Mouse (Mus musculus): ENCODE measurements around the gene Ccnl2. TPM values are rescaled to one million over a fixed set of nuclear protein-coding genes. Genes with fewer than 3 reads are reported as not detected.

Ccnl2 gene
- polyA plus RNA-seq, 1 experiment from 2014 or later = 173 TPM

- no peak for ATAC-seq (ENCODE audit: low FRiP score)
- Histone ChIP-seq H3K27me3 (peaks cover 22% of the 10 kb centered on the region), H3K4me3 (peak overlapping the region; percentile 36; the same call in 1 of the 2 replicates), H3K4me2 (peak overlapping the region; percentile 60), H3K27ac (no peak overlapping the region), H3K4me1 (replicated peaks) (peaks cover 36% of the 10 kb centered on the region), H3K9me3 (no peaks in the 10 kb centered on the region), H3K36me3 (no peaks in the 10 kb centered on the region), H3K9ac (0 out of 2 replicates have a peak overlapping the region, but pooled peaks have one; percentile 8)
- WGBS = 35% methylated on average over 38 of the region's 38 CpGs
Measured at GRCm38 (mm10) chr4:155841651-155842270, 29.5 kb downstream of the Ccnl2 start.

GRCm38 (mm10) chr4:155843231-155843630 is 30.9 kb downstream of the Ccnl2 start:
- H3K27me3 ChIP-seq = peaks cover 22% of the 10 kb centered on the region
- no peak overlapping the region for H3K9ac ChIP-seq
- H3K4me1 ChIP-seq (replicated peaks) = peaks cover 43% of the 10 kb centered on the region
- H3K4me3 ChIP-seq = no peak overlapping the region
- 94% methylated on average over 5 of the region's 5 CpGs for WGBS
- ATAC-seq (ENCODE audit: low FRiP score) = no peak
- H3K9me3 ChIP-seq = no peaks in the 10 kb centered on the region
- no peak overlapping the region for H3K4me2 ChIP-seq
- H3K36me3 ChIP-seq = no peaks in the 10 kb centered on the region
- no peak overlapping the region for H3K27ac ChIP-seq

GRCm38 (mm10) chr4:155846871-155847578 is 34.7 kb downstream of the Ccnl2 start, which contains the start of gene Dvl1:
Gene Dvl1, plus strand, starts transcription at chr4:155847402.
- ATAC-seq (ENCODE audit: low FRiP score) = peak; percentile 87
- Histone ChIP-seq H3K27me3 (peaks cover 5% of the 10 kb centered on the region), H3K9me3 (no peaks in the 10 kb centered on the region), H3K9ac (peak within 1 kb of the TSS; percentile 95), H3K4me3 (peak within 1 kb of the TSS; percentile 92), H3K36me3 (no peaks in the 10 kb centered on the region), H3K4me2 (peak within 1 kb of the TSS; percentile 97), H3K27ac (peak within 1 kb of the TSS; percentile 90), H3K4me1 (replicated peaks) (peaks cover 54% of the 10 kb centered on the region)
- WGBS = 3% methylated on average over 51 of the region's 65 CpGs

GRCm38 (mm10) chr4:155847591-155848352 is 35.5 kb downstream of the Ccnl2 start:
- Histone ChIP-seq H3K4me2 (peak overlapping the region; percentile 97), H3K27ac (peak overlapping the region; percentile 90), H3K4me3 (peak overlapping the region; percentile 92), H3K36me3 (no peaks in the 10 kb centered on the region; the same call in 1 of the 2 replicates), H3K9me3 (no peaks in the 10 kb centered on the region), H3K9ac (peak overlapping the region; percentile 95), H3K4me1 (replicated peaks) (peaks cover 60% of the 10 kb centered on the region), H3K27me3 (peaks cover under 1% of the 10 kb centered on the region; the same call in 1 of the 2 replicates)
- WGBS = 1% methylated on average over 57 of the region's 69 CpGs
- ATAC-seq (ENCODE audit: low FRiP score) = peak; percentile 55

GRCm38 (mm10) chr4:155848434-155849095 is 36.3 kb downstream of the Ccnl2 start:
- no peak for ATAC-seq (ENCODE audit: low FRiP score)
- peak overlapping the region; percentile 95 for H3K9ac ChIP-seq
- peak overlapping the region; percentile 92 for H3K4me3 ChIP-seq
- H3K27me3 ChIP-seq = no peaks in the 10 kb centered on the region
- WGBS = 59% methylated on average over 7 of the region's 7 CpGs
- peaks cover 7% of the 10 kb centered on the region for H3K36me3 ChIP-seq
- H3K4me2 ChIP-seq = peak overlapping the region; percentile 97
- H3K9me3 ChIP-seq = no peaks in the 10 kb centered on the region
- peaks cover 60% of the 10 kb centered on the region for H3K4me1 ChIP-seq (replicated peaks)
- no peak overlapping the region for H3K27ac ChIP-seq

GRCm38 (mm10) chr4:155849391-155849790 is 37.1 kb downstream of the Ccnl2 start:
- Histone ChIP-seq H3K4me3 (peak overlapping the region; percentile 92; the same call in 1 of the 2 replicates), H3K27me3 (no peaks in the 10 kb centered on the region), H3K36me3 (peaks cover 15% of the 10 kb centered on the region), H3K9ac (peak overlapping the region; percentile 95), H3K9me3 (no peaks in the 10 kb centered on the region), H3K27ac (no peak overlapping the region), H3K4me1 (replicated peaks) (peaks cover 60% of the 10 kb centered on the region), H3K4me2 (peak overlapping the region; percentile 97)
- 93% methylated on average over 2 of the region's 2 CpGs for WGBS
- no peak for ATAC-seq (ENCODE audit: low FRiP score)

GRCm38 (mm10) chr4:155849792-155850451 is 37.6 kb downstream of the Ccnl2 start:
- Histone ChIP-seq H3K36me3 (peaks cover 20% of the 10 kb centered on the region), H3K27ac (no peak overlapping the region), H3K9me3 (no peaks in the 10 kb centered on the region), H3K27me3 (no peaks in the 10 kb centered on the region), H3K4me3 (no peak overlapping the region), H3K4me2 (peak overlapping the region; percentile 97), H3K4me1 (replicated peaks) (peaks cover 60% of the 10 kb centered on the region), H3K9ac (no peak overlapping the region; the same call in 1 of the 2 replicates)
- 96% methylated on average over 3 of the region's 3 CpGs for WGBS
- no peak for ATAC-seq (ENCODE audit: low FRiP score)

GRCm38 (mm10) chr4:155851368-155851767 is 39.1 kb downstream of the Ccnl2 start:
- Histone ChIP-seq H3K9ac (no peak overlapping the region), H3K36me3 (peaks cover 35% of the 10 kb centered on the region), H3K27ac (no peak overlapping the region), H3K9me3 (no peaks in the 10 kb centered on the region), H3K4me1 (replicated peaks) (peaks cover 55% of the 10 kb centered on the region), H3K27me3 (no peaks in the 10 kb centered on the region), H3K4me3 (no peak overlapping the region), H3K4me2 (no peak overlapping the region)
- no peak for ATAC-seq (ENCODE audit: low FRiP score)
- 95% methylated on average over 3 of the region's 3 CpGs for WGBS

- H3K4me3 ChIP-seq = no peak overlapping the region
- no peak overlapping the region for H3K27ac ChIP-seq
- no peak for ATAC-seq (ENCODE audit: low FRiP score)
- no peaks in the 10 kb centered on the region for H3K27me3 ChIP-seq
- no peaks in the 10 kb centered on the region for H3K9me3 ChIP-seq
- peaks cover 49% of the 10 kb centered on the region for H3K4me1 ChIP-seq (replicated peaks)
- H3K4me2 ChIP-seq = no peak overlapping the region
- peaks cover 41% of the 10 kb centered on the region for H3K36me3 ChIP-seq
- WGBS = 87% methylated on average over 2 of the region's 2 CpGs
- 0 out of 2 replicates have a peak overlapping the region, but pooled peaks have one; percentile 35 for H3K9ac ChIP-seq
Measured at GRCm38 (mm10) chr4:155851951-155852411, 39.7 kb downstream of the Ccnl2 start.

GRCm38 (mm10) chr4:155853421-155853820 is 41.1 kb downstream of the Ccnl2 start:
- no peak for ATAC-seq (ENCODE audit: low FRiP score)
- WGBS = 93% methylated on average over 9 of the region's 9 CpGs
- Histone ChIP-seq H3K27ac (no peak overlapping the region), H3K27me3 (no peaks in the 10 kb centered on the region), H3K4me1 (replicated peaks) (peaks cover 42% of the 10 kb centered on the region), H3K36me3 (peaks cover 55% of the 10 kb centered on the region), H3K9me3 (no peaks in the 10 kb centered on the region), H3K4me2 (no peak overlapping the region), H3K4me3 (no peak overlapping the region), H3K9ac (no peak overlapping the region)

- Histone ChIP-seq H3K4me2 (no peak overlapping the region), H3K9ac (no peak overlapping the region), H3K27ac (no peak overlapping the region), H3K4me1 (replicated peaks) (peaks cover 26% of the 10 kb centered on the region), H3K9me3 (no peaks in the 10 kb centered on the region), H3K36me3 (peaks cover 71% of the 10 kb centered on the region), H3K4me3 (no peak overlapping the region), H3K27me3 (no peaks in the 10 kb centered on the region)
- no peak for ATAC-seq (ENCODE audit: low FRiP score)
- WGBS = 97% methylated on average over 12 of the region's 12 CpGs
Measured at GRCm38 (mm10) chr4:155854991-155855390, 42.7 kb downstream of the Ccnl2 start.

All from hindbrain, embryonic 13.5 days (tissue).